Comparison of ENCODE assay signal across 14 mouse cellular contexts in the genomic region with DNA sequence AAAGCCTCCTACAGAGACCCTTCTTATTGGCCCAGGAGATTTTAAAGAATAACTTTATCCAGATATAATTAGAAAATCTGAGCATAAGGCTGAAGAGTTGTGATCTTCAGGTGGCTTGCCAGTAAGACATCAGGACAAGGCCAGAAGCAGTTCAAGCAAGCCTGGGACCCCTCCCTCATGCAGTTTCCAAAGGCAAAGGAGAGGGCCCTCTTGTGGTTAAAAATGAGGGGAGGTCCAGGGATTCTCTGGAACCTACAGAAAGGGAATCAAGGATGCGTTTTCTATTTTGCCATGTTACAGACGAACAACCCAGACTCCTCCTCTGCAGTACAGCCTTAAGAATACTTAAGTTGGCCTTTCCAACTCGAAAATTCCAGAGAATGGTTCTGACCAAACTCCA.
DNase-seq lines count a peak whose midpoint lies in the region; ATAC-seq and TF ChIP-seq lines count a peak whose summit lies in the region.
"Had no signal": no experiment of that assay in that cellular context is flagged by ENCODE, and none has a peak within 500 bp of the region (broad histone marks: within the 10 kb centered on the region; RNA-seq: fewer than 3 reads in every experiment).

No protein-coding gene starts in this region.

- H3K9ac ChIP-seq in forebrain, postnatal 0 days = no peak overlapping the region
- H3K9ac ChIP-seq in forebrain, embryonic 11.5 days (ENCODE audit: low read length) = no peak overlapping the region
- H3K9ac ChIP-seq: embryonic facial prominence, embryonic 12.5 days; liver, embryonic 15.5 days had no signal

- 54% methylated on average over 3 of the region's 3 CpGs for WGBS in forebrain, postnatal 0 days
- 47% methylated on average over 3 of the region's 3 CpGs for WGBS in forebrain, embryonic 11.5 days

- no peak for ATAC-seq in forebrain, postnatal 0 days
- no peak for ATAC-seq in forebrain, embryonic 11.5 days (replicated peaks; ENCODE audit: low FRiP score)

- H3K4me3 ChIP-seq in forebrain, postnatal 0 days (ENCODE audit: low read depth, low read length) = no peak overlapping the region
- H3K4me3 ChIP-seq in forebrain, embryonic 11.5 days (ENCODE audit: low read depth, low read length) = no peak overlapping the region
- H3K4me3 ChIP-seq in layer of hippocampus, adult 2 months = no peak overlapping the region
- no peak overlapping the region for H3K4me3 ChIP-seq in E14TG2a.4 (replicated peaks; ENCODE audit: low read length)
- H3K4me3 ChIP-seq: embryonic facial prominence, embryonic 12.5 days; liver, embryonic 15.5 days had no signal

- H3K9me3 ChIP-seq in forebrain, postnatal 0 days (ENCODE audit: low read length) = no peaks in the 10 kb centered on the region
- no peaks in the 10 kb centered on the region for H3K9me3 ChIP-seq in forebrain, embryonic 11.5 days (ENCODE audit: control insufficient read depth, low read length)
- no peaks in the 10 kb centered on the region for H3K9me3 ChIP-seq in E14TG2a.4 (ENCODE audit: low read length)
- H3K9me3 ChIP-seq: embryonic facial prominence, embryonic 12.5 days; liver, embryonic 15.5 days had no signal

- no peaks in the 10 kb centered on the region for H3K4me1 ChIP-seq in forebrain, postnatal 0 days (ENCODE audit: insufficient read depth)
- 0 out of 2 replicates have a peak, but pooled peaks cover 2% of the 10 kb centered on the region for H3K4me1 ChIP-seq in forebrain, embryonic 11.5 days (replicated peaks; ENCODE audit: control insufficient read depth, insufficient read depth, low read length)
- peaks cover 44% of the 10 kb centered on the region for H3K4me1 ChIP-seq in E14TG2a.4 (replicated peaks; ENCODE audit: low read depth, low read length)
- H3K4me1 ChIP-seq: embryonic facial prominence, embryonic 12.5 days had no signal

- no peak for DNase-seq in forebrain, postnatal 0 days
- no peak for DNase-seq in forebrain, embryonic 11.5 days (ENCODE audit: low spot score)
- no peak for DNase-seq in layer of hippocampus, adult 2 months (ENCODE audit: low spot score in 2 of 2)
- DNase-seq in layer of hippocampus, postnatal 25 days (ENCODE audit: extremely low spot score in 1 of 2, low spot score in 1 of 2) = no peak
- peak; percentile 40 for DNase-seq in embryo, embryonic 10 days (ENCODE audit: low spot score)
- DNase-seq in spleen, postnatal 14 days (ENCODE audit: low spot score in 2 of 2) = no peak
- DNase-seq in urinary bladder, adult 18-20 months (ENCODE audit: low spot score in 2 of 2) = no peak
- DNase-seq: cerebellum, adult 2 months; heart, postnatal 4 days; kidney, adult 2 months; left cerebral cortex, postnatal 4 days had no signal

- H3K36me3 ChIP-seq in forebrain, postnatal 0 days (ENCODE audit: insufficient read depth) = no peaks in the 10 kb centered on the region
- H3K36me3 ChIP-seq in forebrain, embryonic 11.5 days (ENCODE audit: control insufficient read depth, insufficient read depth, low read length) = no peaks in the 10 kb centered on the region
- no peaks in the 10 kb centered on the region for H3K36me3 ChIP-seq in E14TG2a.4 (ENCODE audit: insufficient read depth, low read length)
- H3K36me3 ChIP-seq: embryonic facial prominence, embryonic 12.5 days; liver, embryonic 15.5 days had no signal

- no peaks in the 10 kb centered on the region for H3K27me3 ChIP-seq in forebrain, postnatal 0 days (ENCODE audit: insufficient read depth, low read length)
- no peaks in the 10 kb centered on the region for H3K27me3 ChIP-seq in forebrain, embryonic 11.5 days (ENCODE audit: control insufficient read depth, insufficient read depth, low read length)
- H3K27me3 ChIP-seq in E14TG2a.4 (ENCODE audit: insufficient read depth, low read length) = no peaks in the 10 kb centered on the region; the same call in 1 of the 2 replicates
- H3K27me3 ChIP-seq: embryonic facial prominence, embryonic 12.5 days; liver, embryonic 15.5 days had no signal

- no peak overlapping the region for H3K4me2 ChIP-seq in forebrain, postnatal 0 days (ENCODE audit: low read depth)
- no peak overlapping the region for H3K4me2 ChIP-seq in forebrain, embryonic 11.5 days (ENCODE audit: low read depth, low read length, severe bottlenecking)
- H3K4me2 ChIP-seq: embryonic facial prominence, embryonic 12.5 days; liver, embryonic 15.5 days had no signal

- H3K27ac ChIP-seq in forebrain, postnatal 0 days (ENCODE audit: low read depth, low read length) = no peak overlapping the region
- no peak overlapping the region for H3K27ac ChIP-seq in forebrain, embryonic 11.5 days (ENCODE audit: low read depth, low read length)
- H3K27ac ChIP-seq in layer of hippocampus, adult 2 months = no peak overlapping the region
- H3K27ac ChIP-seq: embryonic facial prominence, embryonic 12.5 days; liver, embryonic 15.5 days had no signal

- TF ChIP-seq CTCF in forebrain, postnatal 0 days (IDR thresholded peaks at IDR 0.05; ENCODE audit: low read depth) = peak; percentile 18; the same call in 1 of the 2 replicates
- peak; percentile 59 for TF ChIP-seq CTCF in layer of hippocampus, adult 2 months (conservative IDR thresholded peaks at IDR 0.05)
- peak; percentile 63 for TF ChIP-seq CTCF in E14TG2a.4 (conservative IDR thresholded peaks at IDR 0.05; ENCODE audit: low read length)
